Mouse (Mus musculus) forebrain, postnatal 0 days (tissue): ENCODE measurements at regions not wholly inside any gene's neighbourhood (a gene's known extent, or its start where the extent isn't known, plus 50 kb on each side); places are given as distances from the start of the nearest gene placed in this dataset.

ENCODE experiments used
- ATAC-seq: fragments of 200-750 bp; cut with Nextera tagmentation; 2 replicates; pipeline ENCODE4 v1.8.0; 2017; ENCODE audit warnings: mild to moderate bottlenecking, moderate library complexity
- DNase-seq: peaks from one replicate; pipeline ENCODE4 v3.0.0-alpha.2; 2015
- H3K27ac ChIP-seq: fragments of 300-500 bp; sonication (generic); 2 replicates; pipeline ENCODE4 v1.5.1; 2014; ENCODE audit warnings: low read depth, mild to moderate bottlenecking, antibody characterized with exemption, low read length, moderate library complexity, mixed read lengths
- H3K27me3 ChIP-seq: fragments of 300-500 bp; sonication (generic); 2 replicates; pipeline ENCODE4 v1.6.1; 2014; ENCODE audit warnings: mild to moderate bottlenecking, low read length, mixed read lengths; ENCODE audit not compliant: insufficient read depth
- H3K36me3 ChIP-seq: fragments of 300-500 bp; sonication (generic); 2 replicates; pipeline ENCODE4 v1.6.1; 2014; ENCODE audit warnings: mild to moderate bottlenecking, moderate library complexity; ENCODE audit not compliant: insufficient read depth
- H3K4me1 ChIP-seq: fragments of 300-500 bp; sonication (generic); 2 replicates; pipeline ENCODE4 v1.6.1; 2014; ENCODE audit warnings: antibody characterized with exemption; ENCODE audit not compliant: insufficient read depth
- H3K4me2 ChIP-seq: fragments of 300-500 bp; sonication (generic); 2 replicates; pipeline ENCODE4 v1.6.1; 2014; ENCODE audit warnings: low read depth, mild to moderate bottlenecking, moderate library complexity
- H3K4me3 ChIP-seq: fragments of 300-500 bp; sonication (generic); 2 replicates; pipeline ENCODE4 v1.5.1; 2014; ENCODE audit warnings: low read depth, low read length, mixed read lengths
- H3K9ac ChIP-seq: fragments of 300-500 bp; sonication (generic); 2 replicates; pipeline ENCODE4 v1.6.1; 2014; ENCODE audit warnings: mild to moderate bottlenecking
- H3K9me3 ChIP-seq: fragments of 300-500 bp; sonication (generic); 2 replicates; pipeline ENCODE4 v1.6.1; 2016; ENCODE audit warnings: low read length
- CTCF ChIP-seq: sonication (generic); IDR thresholded peaks from 2 replicates; pipeline ENCODE4 v1.5.1; 2016; ENCODE audit warnings: antibody characterized with exemption, control low read depth, low read depth
- WGBS: fragments of 180-500 bp; shearing (Covaris S2); extraction: QIAGEN DNeasy Blood & Tissue Kit; methylation state at CpG from one replicate; pipeline ENCODE4 v1.1.7; 2014; 5-methylcytosine and 5-hydroxymethylcytosine counted together

- ATAC-seq (no peak; the same call in 1 of the 2 replicates), DNase-seq (no peak)
- Histone ChIP-seq H3K27ac (no peak overlapping the region), H3K36me3 (no peaks in the 10 kb centered on the region), H3K4me2 (no peak overlapping the region), H3K27me3 (no peaks in the 10 kb centered on the region), H3K9me3 (no peaks in the 10 kb centered on the region), H3K9ac (no peak overlapping the region), H3K4me1 (no peaks in the 10 kb centered on the region), H3K4me3 (no peak overlapping the region)
- no peak for TF ChIP-seq CTCF
- 81% methylated on average over 15 of the region's 15 CpGs for WGBS
Measured at GRCm38 (mm10) chr13:70003591-70003990, 201.4 kb downstream of the Med10 start.

- Histone ChIP-seq H3K4me2 (no peak overlapping the region), H3K4me1 (no peaks in the 10 kb centered on the region; the same call in 1 of the 2 replicates), H3K27ac (no peak overlapping the region), H3K27me3 (no peaks in the 10 kb centered on the region), H3K9ac (no peak overlapping the region), H3K36me3 (no peaks in the 10 kb centered on the region), H3K4me3 (no peak overlapping the region), H3K9me3 (no peaks in the 10 kb centered on the region)
- DNase-seq = no peak
- 39% methylated on average over 3 of the region's 3 CpGs for WGBS
- ATAC-seq = no peak
- 0 out of 2 replicates have a peak, but pooled peaks have one; percentile 27 for TF ChIP-seq CTCF
Measured at GRCm38 (mm10) chr13:70012123-70012522, 209.9 kb downstream of the Med10 start.

GRCm38 (mm10) chr13:70015183-70015582, 213.0 kb downstream of the Med10 start:
- no peaks in the 10 kb centered on the region for H3K9me3 ChIP-seq
- no peak for ATAC-seq
- no peaks in the 10 kb centered on the region for H3K27me3 ChIP-seq
- no peak for DNase-seq
- no peaks in the 10 kb centered on the region; the same call in 1 of the 2 replicates for H3K4me1 ChIP-seq
- no peak overlapping the region for H3K4me2 ChIP-seq
- H3K27ac ChIP-seq = no peak overlapping the region
- no peak overlapping the region for H3K9ac ChIP-seq
- 34% methylated on average over 4 of the region's 4 CpGs for WGBS
- TF ChIP-seq CTCF = no peak
- no peak overlapping the region for H3K4me3 ChIP-seq
- H3K36me3 ChIP-seq = no peaks in the 10 kb centered on the region

- no peak overlapping the region for H3K4me2 ChIP-seq
Measured at GRCm38 (mm10) chr13:70017535-70017934, 215.3 kb downstream of the Med10 start.

GRCm38 (mm10) chr13:70019999-70020838, 218.0 kb downstream of the Med10 start:
- DNase-seq = no peak
- no peaks in the 10 kb centered on the region for H3K36me3 ChIP-seq
- TF ChIP-seq CTCF = no peak
- H3K27ac ChIP-seq = no peak overlapping the region
- 14% methylated on average over 7 of the region's 7 CpGs for WGBS
- H3K9me3 ChIP-seq = no peaks in the 10 kb centered on the region
- H3K4me1 ChIP-seq = no peaks in the 10 kb centered on the region; the same call in 1 of the 2 replicates
- H3K9ac ChIP-seq = no peak overlapping the region
- no peaks in the 10 kb centered on the region for H3K27me3 ChIP-seq
- peak; percentile 45; the same call in 1 of the 2 replicates for ATAC-seq
- no peak overlapping the region for H3K4me3 ChIP-seq
- no peak overlapping the region for H3K4me2 ChIP-seq

More at GRCm38 (mm10) chr13:70017535-70017934, 215.3 kb downstream of the Med10 start:
- no peaks in the 10 kb centered on the region for H3K27me3 ChIP-seq
- no peak overlapping the region for H3K9ac ChIP-seq
- no peak overlapping the region for H3K4me3 ChIP-seq
- no peaks in the 10 kb centered on the region for H3K36me3 ChIP-seq
- no peak for ATAC-seq
- no peak for DNase-seq
- H3K9me3 ChIP-seq = no peaks in the 10 kb centered on the region
- 79% methylated on average over 5 of the region's 5 CpGs for WGBS
- peak; percentile 43 for TF ChIP-seq CTCF
- no peaks in the 10 kb centered on the region; the same call in 1 of the 2 replicates for H3K4me1 ChIP-seq
- H3K27ac ChIP-seq = no peak overlapping the region

- H3K36me3 ChIP-seq = no peaks in the 10 kb centered on the region
- H3K9ac ChIP-seq = no peak overlapping the region
- 42% methylated on average over 6 of the region's 6 CpGs for WGBS
- H3K4me1 ChIP-seq = peaks cover 8% of the 10 kb centered on the region; the same call in 1 of the 2 replicates
- no peak overlapping the region for H3K27ac ChIP-seq
- ATAC-seq = peak; percentile 66; the same call in 1 of the 2 replicates
- DNase-seq = no peak
- no peak overlapping the region for H3K4me2 ChIP-seq
- H3K4me3 ChIP-seq = no peak overlapping the region
- H3K27me3 ChIP-seq = no peaks in the 10 kb centered on the region
- no peak for TF ChIP-seq CTCF
- H3K9me3 ChIP-seq = no peaks in the 10 kb centered on the region
Measured at GRCm38 (mm10) chr13:70033249-70033648, 231.1 kb downstream of the Med10 start.

- no peaks in the 10 kb centered on the region for H3K27me3 ChIP-seq
- no peak overlapping the region for H3K27ac ChIP-seq
- H3K4me3 ChIP-seq = no peak overlapping the region
- H3K36me3 ChIP-seq = no peaks in the 10 kb centered on the region
- no peak; the same call in 1 of the 2 replicates for ATAC-seq
- H3K4me1 ChIP-seq = peaks cover 8% of the 10 kb centered on the region; the same call in 1 of the 2 replicates
- no peak for TF ChIP-seq CTCF
- no peak overlapping the region for H3K4me2 ChIP-seq
- no peak for DNase-seq
- H3K9me3 ChIP-seq = no peaks in the 10 kb centered on the region
- WGBS = 45% methylated on average over 4 of the region's 4 CpGs
- no peak overlapping the region for H3K9ac ChIP-seq
Measured at GRCm38 (mm10) chr13:70033763-70034162, 231.6 kb downstream of the Med10 start.
